Mouse (Mus musculus) forebrain, embryonic 14.5 days (tissue): ENCODE results near the gene Hltf. TPM values are rescaled to one million over a fixed set of nuclear protein-coding genes. Genes with fewer than 3 reads are reported as not detected.

ENCODE experiments used
- ATAC-seq: fragments of 200-750 bp; cut with Nextera tagmentation; 2 replicates; pipeline ENCODE4 v1.8.0; 2017; ENCODE audit warnings: mild to moderate bottlenecking, moderate library complexity
- DNase-seq: peaks from one replicate; pipeline ENCODE4 v3.0.0-alpha.2; 2015; ENCODE audit warnings: low spot score
- H3K27ac ChIP-seq: fragments of 300-500 bp; sonication (generic); 2 replicates; pipeline ENCODE4 v1.5.1; 2014; ENCODE audit warnings: low read depth, mild to moderate bottlenecking, control low read depth, low read length, moderate library complexity
- H3K27me3 ChIP-seq: fragments of 300-500 bp; sonication (generic); replicated peaks from 2 replicates; pipeline ENCODE4 v1.6.1; 2014; ENCODE audit warnings: low read length, control low read depth, mixed read lengths; ENCODE audit not compliant: control insufficient read depth, insufficient read depth
- H3K36me3 ChIP-seq: fragments of 300-500 bp; sonication (generic); 2 replicates; pipeline ENCODE4 v1.6.1; 2014; ENCODE audit warnings: low read length, control low read depth; ENCODE audit not compliant: control insufficient read depth, insufficient read depth
- H3K4me1 ChIP-seq: fragments of 300-500 bp; sonication (generic); 2 replicates; pipeline ENCODE4 v1.6.1; 2014; ENCODE audit warnings: antibody characterized with exemption, low read length, control low read depth; ENCODE audit not compliant: control insufficient read depth, insufficient read depth
- H3K4me2 ChIP-seq: fragments of 300-500 bp; sonication (generic); 2 replicates; pipeline ENCODE4 v1.6.1; 2014; ENCODE audit warnings: mild to moderate bottlenecking, control low read depth, low read length
- H3K4me3 ChIP-seq: fragments of 300-500 bp; sonication (generic); 2 replicates; pipeline ENCODE4 v1.5.1; 2014; ENCODE audit warnings: low read depth, low read length, control low read depth
- H3K9ac ChIP-seq: fragments of 300-500 bp; sonication (generic); 2 replicates; pipeline ENCODE4 v1.6.1; 2014; ENCODE audit warnings: mild to moderate bottlenecking, low read length, control low read depth, moderate library complexity
- H3K9me3 ChIP-seq: fragments of 300-500 bp; sonication (generic); replicated peaks from 2 replicates; pipeline ENCODE4 v1.6.1; 2016; ENCODE audit warnings: low read length, control low read depth, mixed read lengths; ENCODE audit not compliant: control insufficient read depth
- WGBS: fragments of 180-500 bp; shearing (Covaris S2); extraction: QIAGEN DNeasy Blood & Tissue Kit; methylation state at CpG from one replicate; pipeline ENCODE4 v1.1.7; 2014; 5-methylcytosine and 5-hydroxymethylcytosine counted together
- polyA plus RNA-seq: library from polyadenylated mRNA; unstranded; fragments of >200 nt; fragmentation: Nextera tagmentation; extraction: Ambion mirVana; gene quantifications from 2 replicates; pipeline ENCODE4 v1.2.1, GENCODE M21; 2014

The Hltf gene
- polyA plus RNA-seq, 1 experiment from 2014 or later = 27.6 TPM

GRCm38 (mm10) chr3:20076145-20077053 lies 18.8 kb downstream of the Hltf start:
- H3K36me3 ChIP-seq = peaks cover 26% of the 10 kb centered on the region
- ATAC-seq (no peak), DNase-seq (peak; percentile 2)
- H3K9ac ChIP-seq = no peak overlapping the region
- no peak overlapping the region for H3K27ac ChIP-seq
- WGBS = 84% methylated on average over 11 of the region's 11 CpGs
- no peaks in the 10 kb centered on the region for H3K27me3 ChIP-seq
- H3K9me3 ChIP-seq = no peaks in the 10 kb centered on the region
- no peaks in the 10 kb centered on the region for H3K4me1 ChIP-seq
- H3K4me2 ChIP-seq = no peak overlapping the region
- H3K4me3 ChIP-seq = no peak overlapping the region

GRCm38 (mm10) chr3:20082161-20082560 lies 24.6 kb downstream of the Hltf start:
- H3K27me3 ChIP-seq = no peaks in the 10 kb centered on the region
- ATAC-seq (no peak), DNase-seq (no peak)
- H3K9ac ChIP-seq = no peak overlapping the region
- no peak overlapping the region for H3K27ac ChIP-seq
- H3K4me2 ChIP-seq = no peak overlapping the region
- WGBS = 83% methylated on average over 3 of the region's 3 CpGs
- no peak overlapping the region for H3K4me3 ChIP-seq
- H3K9me3 ChIP-seq = no peaks in the 10 kb centered on the region
- H3K4me1 ChIP-seq = no peaks in the 10 kb centered on the region
- H3K36me3 ChIP-seq = peaks cover 33% of the 10 kb centered on the region

DNA sequence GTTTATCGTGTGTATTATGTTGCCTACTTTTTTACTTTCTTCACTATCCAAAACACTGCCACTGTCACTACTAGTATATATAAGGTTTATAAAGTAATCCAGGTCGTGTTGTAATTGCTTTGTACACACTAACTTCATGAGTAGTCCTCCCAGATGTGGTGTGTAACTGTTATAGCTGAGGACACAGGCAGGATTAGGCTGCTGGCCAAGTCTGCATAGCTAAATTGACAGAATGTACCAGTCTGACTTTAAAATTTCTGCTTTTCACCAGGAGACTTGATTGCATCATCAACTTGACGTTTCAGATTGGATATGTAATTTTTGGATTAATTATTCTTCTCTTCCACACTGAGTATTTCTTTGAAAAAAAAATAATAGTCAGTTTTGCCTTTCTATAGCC lies 46.2 kb downstream of the Hltf start:
- Histone ChIP-seq H3K9ac (no peak overlapping the region), H3K4me3 (no peak overlapping the region), H3K4me2 (no peak overlapping the region), H3K27me3 (no peaks in the 10 kb centered on the region), H3K4me1 (no peaks in the 10 kb centered on the region), H3K9me3 (no peaks in the 10 kb centered on the region), H3K36me3 (0 out of 2 replicates have a peak, but pooled peaks cover 7% of the 10 kb centered on the region), H3K27ac (no peak overlapping the region)
- WGBS = 78% methylated on average over 3 of the region's 3 CpGs
- no peak for ATAC-seq
- DNase-seq = no peak

DNA sequence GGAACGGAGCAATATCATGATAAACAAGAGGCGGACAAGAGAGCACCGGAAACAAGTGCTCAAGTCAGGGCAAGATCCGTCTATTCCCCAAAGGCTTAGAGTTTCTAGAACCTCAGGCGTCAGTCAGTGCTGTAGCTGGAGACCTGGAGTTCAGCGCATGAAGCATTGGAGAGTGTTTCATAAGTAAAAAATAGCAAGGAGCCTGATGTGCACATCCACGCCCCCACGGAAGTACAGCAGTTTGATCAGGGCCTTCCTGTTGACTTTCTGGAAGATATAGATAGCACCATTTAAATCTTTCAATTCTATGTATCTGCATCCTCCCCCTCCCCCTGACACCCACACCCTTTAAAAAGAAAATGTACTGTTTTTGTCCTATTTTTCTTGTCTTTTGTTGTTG lies 46.7 kb downstream of the Hltf start:
- Histone ChIP-seq H3K9me3 (no peaks in the 10 kb centered on the region), H3K27ac (no peak overlapping the region), H3K4me2 (no peak overlapping the region), H3K4me3 (no peak overlapping the region), H3K9ac (no peak overlapping the region), H3K4me1 (no peaks in the 10 kb centered on the region), H3K36me3 (0 out of 2 replicates have a peak, but pooled peaks cover 7% of the 10 kb centered on the region), H3K27me3 (no peaks in the 10 kb centered on the region)
- DNase-seq = no peak
- 91% methylated on average over 8 of the region's 8 CpGs for WGBS
- no peak for ATAC-seq

DNA sequence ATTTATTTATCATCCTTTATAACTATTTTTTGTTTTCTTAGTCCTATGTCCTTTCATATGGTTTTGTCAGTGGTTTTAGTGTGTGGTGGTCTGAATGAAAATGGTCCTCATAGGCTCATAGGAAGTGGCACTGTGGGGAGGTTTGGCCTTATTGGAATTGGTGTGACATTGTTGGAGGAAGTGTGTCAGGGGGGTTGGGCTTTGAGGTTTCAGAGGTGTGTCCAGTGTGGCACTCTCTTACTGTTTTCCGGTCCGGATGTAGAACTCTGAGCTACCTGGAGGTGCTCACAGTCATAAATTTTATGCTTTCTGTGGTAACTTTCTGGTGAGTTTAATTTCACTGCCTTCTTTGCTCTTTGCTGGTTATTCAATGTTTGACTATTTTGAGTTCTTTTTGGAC lies 47.2 kb downstream of the Hltf start:
- H3K9ac ChIP-seq = no peak overlapping the region
- no peaks in the 10 kb centered on the region for H3K9me3 ChIP-seq
- no peak overlapping the region for H3K27ac ChIP-seq
- DNase-seq (no peak), ATAC-seq (no peak)
- WGBS = 94% methylated on average over 2 of the region's 2 CpGs
- H3K4me1 ChIP-seq = no peaks in the 10 kb centered on the region
- peaks cover 10% of the 10 kb centered on the region for H3K36me3 ChIP-seq
- H3K4me2 ChIP-seq = no peak overlapping the region
- H3K27me3 ChIP-seq = no peaks in the 10 kb centered on the region
- H3K4me3 ChIP-seq = no peak overlapping the region

DNA sequence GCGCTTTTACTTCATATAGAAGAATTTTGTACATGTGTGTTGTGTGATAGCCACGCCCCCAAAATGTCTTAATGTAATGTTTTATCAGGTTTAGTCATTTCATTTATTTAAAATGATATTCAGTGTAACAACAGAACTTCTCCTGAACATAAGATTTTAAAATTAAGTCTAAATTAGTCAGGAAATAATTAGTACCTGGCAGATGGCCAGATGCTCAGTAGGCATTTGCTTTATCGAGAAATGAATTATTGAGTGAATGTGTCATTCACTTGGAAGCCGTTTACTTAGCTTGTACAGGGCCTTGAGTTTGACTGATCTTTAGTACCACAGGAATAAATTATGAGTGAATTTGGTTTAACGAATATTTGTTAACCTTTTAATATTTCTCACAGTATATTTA lies 51.3 kb downstream of the Hltf start:
- H3K27ac ChIP-seq = no peak overlapping the region
- no peak for ATAC-seq
- no peaks in the 10 kb centered on the region for H3K4me1 ChIP-seq
- WGBS = 47% methylated on average over 5 of the region's 5 CpGs
- DNase-seq = peak; percentile 27
- no peak overlapping the region for H3K4me2 ChIP-seq
- H3K36me3 ChIP-seq = peaks cover 31% of the 10 kb centered on the region
- H3K27me3 ChIP-seq = no peaks in the 10 kb centered on the region
- H3K9ac ChIP-seq = no peak overlapping the region
- no peak overlapping the region for H3K4me3 ChIP-seq
- H3K9me3 ChIP-seq = no peaks in the 10 kb centered on the region

- no peak overlapping the region for H3K4me3 ChIP-seq
- H3K27ac ChIP-seq = no peak overlapping the region
- H3K27me3 ChIP-seq = no peaks in the 10 kb centered on the region
- ATAC-seq (no peak), DNase-seq (no peak)
- H3K36me3 ChIP-seq = peaks cover 35% of the 10 kb centered on the region
- no peak overlapping the region for H3K4me2 ChIP-seq
- no peaks in the 10 kb centered on the region for H3K9me3 ChIP-seq
- WGBS = 90% methylated on average over 2 of the region's 2 CpGs
- no peak overlapping the region for H3K9ac ChIP-seq
- no peaks in the 10 kb centered on the region for H3K4me1 ChIP-seq
Measured at GRCm38 (mm10) chr3:20111913-20112312, 54.3 kb downstream of the Hltf start.

DNA sequence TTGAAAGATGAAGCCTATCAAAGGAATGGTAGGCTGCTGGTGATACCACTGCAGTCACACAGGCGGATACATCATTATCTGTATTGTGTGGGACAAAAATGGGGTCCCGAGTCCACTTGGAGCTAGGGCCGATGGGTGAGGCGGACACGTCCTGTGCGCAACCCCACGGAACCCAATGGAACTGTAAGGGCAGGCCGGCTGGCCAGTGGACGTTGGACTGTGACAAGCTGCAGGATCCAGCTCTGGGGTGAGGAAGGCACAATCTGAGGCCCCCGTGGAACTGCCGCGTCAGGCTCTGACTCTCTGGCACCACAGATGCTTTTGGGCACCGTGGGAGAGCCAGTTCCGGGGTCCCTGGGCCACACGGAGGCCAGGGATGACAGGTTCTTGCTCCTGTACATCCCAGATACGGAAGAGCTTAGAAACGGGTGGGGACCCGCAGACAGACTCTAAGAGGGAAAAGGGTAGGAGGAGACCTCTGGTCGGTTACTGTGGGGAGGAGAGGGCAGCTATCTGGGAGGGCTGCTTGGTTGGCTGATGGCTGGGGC lies 61.5 kb downstream of the Hltf start:
- no peak for ATAC-seq
- Histone ChIP-seq H3K36me3 (peaks cover 14% of the 10 kb centered on the region; the same call in 1 of the 2 replicates), H3K27ac (no peak overlapping the region), H3K9ac (no peak overlapping the region), H3K4me3 (no peak overlapping the region), H3K4me1 (no peaks in the 10 kb centered on the region), H3K4me2 (no peak overlapping the region), H3K9me3 (no peaks in the 10 kb centered on the region), H3K27me3 (no peaks in the 10 kb centered on the region)
- no peak for DNase-seq
- whole genome bisulfite sequencing = 89% methylated on average over 19 of the region's 19 CpGs

DNA sequence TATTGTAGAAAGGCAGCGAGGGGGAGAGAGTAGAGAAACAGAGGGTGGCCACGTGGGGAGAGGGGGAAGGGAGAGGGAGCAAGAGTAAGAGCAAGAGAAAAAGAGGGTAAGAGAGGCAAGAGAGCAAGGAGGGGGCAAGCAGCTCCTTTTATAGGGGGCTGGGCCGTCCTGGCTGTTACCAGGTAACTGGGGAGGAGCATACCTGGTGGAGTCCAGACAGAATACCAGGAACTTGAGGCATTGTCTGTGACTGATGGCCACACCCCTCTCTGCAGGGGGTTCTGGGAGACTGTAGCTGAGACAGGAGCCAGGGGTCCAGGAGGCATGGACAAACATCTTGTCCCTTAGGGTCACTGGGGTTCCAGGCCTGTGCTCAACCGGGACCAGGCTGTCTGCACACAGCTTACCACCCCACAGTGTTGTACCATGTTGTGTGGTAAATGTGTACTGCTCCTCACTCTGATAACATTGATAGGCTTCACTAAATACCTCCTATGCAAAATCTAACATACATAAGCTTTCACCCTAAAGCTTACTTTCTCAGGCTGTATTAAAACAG lies 62.2 kb downstream of the Hltf start:
- DNase-seq (no peak), ATAC-seq (no peak)
- Histone ChIP-seq H3K9me3 (no peaks in the 10 kb centered on the region), H3K36me3 (peaks cover 14% of the 10 kb centered on the region; the same call in 1 of the 2 replicates), H3K9ac (no peak overlapping the region), H3K4me3 (no peak overlapping the region), H3K4me1 (no peaks in the 10 kb centered on the region), H3K27ac (no peak overlapping the region), H3K4me2 (no peak overlapping the region), H3K27me3 (no peaks in the 10 kb centered on the region)
- WGBS = 46% methylated on average over 4 of the region's 4 CpGs
